17 mouse cellular contexts compared by ENCODE assay signal in the genomic region with DNA sequence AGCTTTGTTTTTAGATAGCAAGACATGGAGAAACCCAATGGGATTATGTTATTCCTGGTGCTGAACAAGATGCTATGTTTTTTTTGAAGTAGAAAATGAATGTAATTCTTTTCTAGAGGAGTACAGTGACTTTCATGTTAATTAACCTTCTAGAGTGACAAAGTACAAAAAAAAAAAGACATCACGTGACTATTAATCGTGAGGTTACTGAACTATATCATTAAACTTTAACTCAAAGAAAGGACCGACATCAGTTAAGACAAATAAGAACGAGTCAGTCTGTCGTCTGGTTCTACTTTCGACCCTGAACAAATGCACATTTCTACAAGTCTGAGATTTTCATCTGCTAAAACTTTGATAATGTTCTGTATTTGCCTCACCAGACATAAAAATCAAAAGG.
"Had no signal": no experiment of that assay in that cellular context is flagged by ENCODE, and none has a peak within 500 bp of the region (broad histone marks: within the 10 kb centered on the region; RNA-seq: fewer than 3 reads in every experiment).

No protein-coding gene starts in this region.

- DNase-seq: lung, adult 2 months; lung, postnatal 14 days; lung, postnatal 36 days; right cerebral cortex, postnatal 14 days; thymus, adult 2 months; thymus, postnatal 25 days; thymus, postnatal 4 days had no signal

- H3K4me2 ChIP-seq: lung, embryonic 15.5 days; midbrain, embryonic 11.5 days; midbrain, embryonic 13.5 days; midbrain, embryonic 15.5 days; neural tube, embryonic 12.5 days; stomach, embryonic 15.5 days had no signal

- H3K27me3 ChIP-seq: lung, embryonic 15.5 days; megakaryocyte, embryonic 14.5 days; midbrain, embryonic 13.5 days; midbrain, embryonic 15.5 days; neural tube, embryonic 12.5 days; stomach, embryonic 15.5 days had no signal

- H3K27ac ChIP-seq: lung, embryonic 15.5 days; macrophage; midbrain, embryonic 13.5 days; midbrain, embryonic 15.5 days; neural tube, embryonic 12.5 days; stomach, embryonic 15.5 days; stomach, postnatal 0 days had no signal

- ATAC-seq: lung, postnatal 0 days; midbrain, embryonic 13.5 days; midbrain, embryonic 15.5 days had no signal

- H3K9me3 ChIP-seq: lung, embryonic 15.5 days; megakaryocyte, embryonic 14.5 days; midbrain, embryonic 13.5 days; midbrain, embryonic 15.5 days; neural tube, embryonic 12.5 days; stomach, embryonic 15.5 days had no signal

- H3K4me1 ChIP-seq: lung, embryonic 15.5 days; megakaryocyte, embryonic 14.5 days; midbrain, embryonic 13.5 days; midbrain, embryonic 15.5 days; neural tube, embryonic 12.5 days; stomach, embryonic 15.5 days had no signal

- H3K9ac ChIP-seq: lung, embryonic 15.5 days; midbrain, embryonic 13.5 days; midbrain, embryonic 15.5 days; neural tube, embryonic 12.5 days; stomach, embryonic 15.5 days had no signal

- H3K4me3 ChIP-seq: lung, embryonic 15.5 days; megakaryocyte, embryonic 14.5 days; midbrain, embryonic 13.5 days; midbrain, embryonic 15.5 days; neural tube, embryonic 12.5 days; stomach, embryonic 15.5 days had no signal
